Mouse (Mus musculus): ENCODE data around the gene Pald1. TPM values are rescaled to one million over a fixed set of nuclear protein-coding genes. Genes with fewer than 3 reads are reported as not detected.

Pald1 gene
- total and polyA plus RNA-seq, 3 experiments: 2.9 to 6.4 TPM; not detected in 1

DNA sequence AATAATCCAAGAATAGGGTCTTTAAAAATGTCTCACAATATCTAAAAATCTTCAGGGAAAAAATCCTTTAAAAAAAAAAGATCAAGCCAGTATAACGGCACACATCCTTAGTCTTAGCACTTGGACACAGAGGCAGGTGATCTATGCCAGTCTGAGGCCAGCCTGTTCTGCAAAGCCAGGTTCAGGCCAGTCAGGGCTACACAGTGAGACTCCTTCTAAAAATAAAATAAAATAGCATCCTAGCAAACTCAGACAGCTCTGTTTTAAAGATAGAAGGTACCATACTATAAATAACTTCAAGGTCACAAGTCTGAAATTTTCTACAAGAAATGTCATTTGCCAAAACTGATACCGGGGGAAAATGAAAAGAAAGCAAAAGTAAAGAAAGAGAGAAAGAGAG, 93.3 kb downstream of the Pald1 start:
- no peak overlapping the region for H3K4me3 ChIP-seq (ENCODE audit: control insufficient read depth in 1 of 2, insufficient read depth in 1 of 2, low read depth in 2 of 2, low read length in 2 of 2)
- H3K9ac ChIP-seq (ENCODE audit: control insufficient read depth, low read depth, low read length, poor library complexity, severe bottlenecking): no peak overlapping the region
- H3K9me3 ChIP-seq (replicated peaks; ENCODE audit: insufficient read depth, low read length): no peaks in the 10 kb centered on the region
- TF ChIP-seq MAX (IDR thresholded peaks at IDR 0.05; ENCODE audit: low read length) (no peak), BHLHE40 (IDR thresholded peaks at IDR 0.05; ENCODE audit: borderline replicate concordance, low read depth, low read length) (no peak), UBTF (IDR thresholded peaks at IDR 0.05; ENCODE audit: borderline replicate concordance, insufficient read depth, low read depth, low read length) (no peak), MXI1 (IDR thresholded peaks at IDR 0.05; ENCODE audit: low read depth, low read length) (no peak), ETS1 (IDR thresholded peaks at IDR 0.05; ENCODE audit: low read depth, low read length) (no peak)
- no peak for DNase-seq (ENCODE audit: low read depth, low spot score)
- no peaks in the 10 kb centered on the region for H3K36me3 ChIP-seq (ENCODE audit: control insufficient read depth in 1 of 2, insufficient read depth in 2 of 2, low read length in 2 of 2)
- no peaks in the 10 kb centered on the region for H3K27me3 ChIP-seq (ENCODE audit: control insufficient read depth in 1 of 2, insufficient read depth in 2 of 2, low read length in 2 of 2)
- no peaks in the 10 kb centered on the region for H3K79me2 ChIP-seq (ENCODE audit: control insufficient read depth, insufficient read depth, low read length, poor library complexity)
- H3K27ac ChIP-seq (ENCODE audit: control insufficient read depth, low read depth, low read length): no peak overlapping the region
- no peaks in the 10 kb centered on the region for H3K4me1 ChIP-seq (ENCODE audit: control insufficient read depth in 1 of 2, insufficient read depth in 2 of 2, low read length in 2 of 2)

GRCm38 (mm10) chr10:61286246-61286645, 97.1 kb downstream of the Pald1 start:
- H3K27ac ChIP-seq (ENCODE audit: control insufficient read depth, low read depth, low read length): no peak overlapping the region
- no peaks in the 10 kb centered on the region for H3K36me3 ChIP-seq (ENCODE audit: control insufficient read depth in 1 of 2, insufficient read depth in 2 of 2, low read length in 2 of 2)
- H3K9me3 ChIP-seq (replicated peaks; ENCODE audit: insufficient read depth, low read length): no peaks in the 10 kb centered on the region
- no peaks in the 10 kb centered on the region for H3K27me3 ChIP-seq (ENCODE audit: control insufficient read depth in 1 of 2, insufficient read depth in 2 of 2, low read length in 2 of 2)
- H3K4me1 ChIP-seq (ENCODE audit: control insufficient read depth in 1 of 2, insufficient read depth in 2 of 2, low read length in 2 of 2): no peaks in the 10 kb centered on the region
- H3K4me3 ChIP-seq (ENCODE audit: control insufficient read depth in 1 of 2, insufficient read depth in 1 of 2, low read depth in 2 of 2, low read length in 2 of 2): no peak overlapping the region
- no peak for TF ChIP-seq KAT2A (conservative IDR thresholded peaks at IDR 0.05; ENCODE audit: low read depth, low read length)
- TF ChIP-seq ETS1 (IDR thresholded peaks at IDR 0.05; ENCODE audit: low read depth, low read length): no peak
- no peak for TF ChIP-seq ZC3H11A (IDR thresholded peaks at IDR 0.05; ENCODE audit: low read depth, low read length)
- no peak for TF ChIP-seq NELFE (IDR thresholded peaks at IDR 0.05; ENCODE audit: low read depth, low read length)
- no peak for TF ChIP-seq RCOR1 (IDR thresholded peaks at IDR 0.05; ENCODE audit: low read depth, low read length)
- no peak for TF ChIP-seq MAX (IDR thresholded peaks at IDR 0.05; ENCODE audit: low read length)
- TF ChIP-seq TBP (IDR thresholded peaks at IDR 0.05; ENCODE audit: low read depth, low read length): no peak
- no peak for TF ChIP-seq CHD1 (IDR thresholded peaks at IDR 0.05; ENCODE audit: low read depth, low read length)
- no peaks in the 10 kb centered on the region for H3K79me2 ChIP-seq (ENCODE audit: control insufficient read depth, insufficient read depth, low read length, poor library complexity)
- DNase-seq (ENCODE audit: low read depth, low spot score): no peak
- H3K9ac ChIP-seq (ENCODE audit: control insufficient read depth, low read depth, low read length, poor library complexity, severe bottlenecking): no peak overlapping the region

DNA sequence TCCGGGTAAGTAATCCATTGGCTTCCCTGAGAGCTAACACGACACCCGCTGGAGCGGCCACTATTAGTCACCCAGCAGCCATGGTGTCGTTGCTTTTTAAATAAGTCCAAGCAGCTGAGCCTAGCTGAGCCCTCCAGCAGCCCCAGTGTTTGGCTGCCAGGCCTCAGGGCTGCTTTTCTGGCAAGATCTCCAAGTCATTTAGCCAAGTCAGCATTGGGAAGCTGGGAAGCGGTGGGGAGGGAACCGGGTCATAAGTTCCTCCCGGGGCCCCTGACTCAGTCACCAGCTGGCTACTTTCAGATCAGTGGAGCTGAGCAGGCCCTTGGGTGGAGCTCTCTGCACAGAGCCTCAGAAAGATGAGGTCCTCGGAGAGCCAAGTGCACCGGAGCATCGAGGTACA, 98.1 kb downstream of the Pald1 start:
- TF ChIP-seq RAD21 (IDR thresholded peaks at IDR 0.05; ENCODE audit: low read depth, low read length): no peak
- TF ChIP-seq USF2 (IDR thresholded peaks at IDR 0.05; ENCODE audit: borderline replicate concordance in 1 of 2, insufficient read depth in 1 of 2, low read depth in 1 of 2, low read length in 2 of 2): no peak
- no peak for TF ChIP-seq JUND (IDR thresholded peaks at IDR 0.05; ENCODE audit: low read depth, low read length)
- TF ChIP-seq MEF2A (IDR thresholded peaks at IDR 0.05; ENCODE audit: extremely low read depth, insufficient replicate concordance, low read depth, low read length, poor library complexity, severe bottlenecking): no peak
- TF ChIP-seq RCOR1 (IDR thresholded peaks at IDR 0.05; ENCODE audit: low read depth, low read length): no peak
- TF ChIP-seq POLR2A (IDR thresholded peaks at IDR 0.05; ENCODE audit: control insufficient read depth in 1 of 2, insufficient read depth in 1 of 2, low read depth in 1 of 2, low read length in 2 of 2, poor library complexity in 1 of 2): no peak
- TF ChIP-seq TCF12 (IDR thresholded peaks at IDR 0.05; ENCODE audit: low read depth, low read length): no peak
- TF ChIP-seq POLR2AphosphoS5 (IDR thresholded peaks at IDR 0.05; ENCODE audit: borderline replicate concordance, low read depth, low read length): no peak
- TF ChIP-seq NRF1 (IDR thresholded peaks at IDR 0.05; ENCODE audit: insufficient read depth, low read depth, low read length, poor library complexity, severe bottlenecking): no peak
- TF ChIP-seq POLR2AphosphoS2 (IDR thresholded peaks at IDR 0.05; ENCODE audit: low read length): no peak
- no peak for TF ChIP-seq ZKSCAN1 (IDR thresholded peaks at IDR 0.05; ENCODE audit: low read depth, low read length)
- TF ChIP-seq ZC3H11A (IDR thresholded peaks at IDR 0.05; ENCODE audit: low read depth, low read length): no peak
- TF ChIP-seq MYB (IDR thresholded peaks at IDR 0.05; ENCODE audit: low read depth, low read length): no peak
- no peak for TF ChIP-seq GATA1 (IDR thresholded peaks at IDR 0.05; ENCODE audit: low read depth, low read length)
- no peak for TF ChIP-seq SMC3 (IDR thresholded peaks at IDR 0.05; ENCODE audit: low read depth, low read length)
- no peak for TF ChIP-seq ZNF384 (IDR thresholded peaks at IDR 0.05; ENCODE audit: low read depth, low read length)
- no peak for TF ChIP-seq MAZ (IDR thresholded peaks at IDR 0.05; ENCODE audit: low read depth, low read length)
- TF ChIP-seq SIN3A (IDR thresholded peaks at IDR 0.05; ENCODE audit: low read length): no peak
- Histone ChIP-seq H3K27me3 (ENCODE audit: control insufficient read depth in 1 of 2, insufficient read depth in 2 of 2, low read length in 2 of 2) (no peaks in the 10 kb centered on the region; a peak in 1 of 4 replicates), H3K79me2 (ENCODE audit: control insufficient read depth, insufficient read depth, low read length, poor library complexity) (no peaks in the 10 kb centered on the region), H3K4me1 (ENCODE audit: control insufficient read depth in 1 of 2, insufficient read depth in 2 of 2, low read length in 2 of 2) (no peaks in the 10 kb centered on the region), H3K9me3 (replicated peaks; ENCODE audit: insufficient read depth, low read length) (no peaks in the 10 kb centered on the region), H3K9ac (ENCODE audit: control insufficient read depth, low read depth, low read length, poor library complexity, severe bottlenecking) (no peak overlapping the region), H3K4me3 (ENCODE audit: control insufficient read depth in 1 of 2, insufficient read depth in 1 of 2, low read depth in 2 of 2, low read length in 2 of 2) (no peak overlapping the region), H3K27ac (ENCODE audit: control insufficient read depth, low read depth, low read length) (no peak overlapping the region), H3K36me3 (ENCODE audit: control insufficient read depth in 1 of 2, insufficient read depth in 2 of 2, low read length in 2 of 2) (no peaks in the 10 kb centered on the region)
- no peak for DNase-seq (ENCODE audit: low read depth, low spot score)

All from MEL (cell line).